Mouse (Mus musculus) C2C12 (cell line): ENCODE measurements around the gene Dhx35.

Experiments
- CEBPB ChIP-seq: IDR thresholded peaks from one replicate; pipeline ENCODE4 v1.6.1; 2011; ENCODE audit warnings: low read depth, mild to moderate bottlenecking, control low read depth, moderate library complexity
- CTCF ChIP-seq: IDR thresholded peaks from one replicate; pipeline ENCODE4 v1.5.1; 2011; ENCODE audit not compliant: control insufficient read depth, insufficient read depth, insufficient read length
- MAX ChIP-seq: IDR thresholded peaks from one replicate; pipeline ENCODE4 v1.6.1; 2011; ENCODE audit warnings: mild to moderate bottlenecking, control low read depth
- USF1 ChIP-seq: IDR thresholded peaks from one replicate; pipeline ENCODE4 v1.6.1; 2011; ENCODE audit warnings: low read depth, mild to moderate bottlenecking, control low read depth, moderate library complexity

DNA sequence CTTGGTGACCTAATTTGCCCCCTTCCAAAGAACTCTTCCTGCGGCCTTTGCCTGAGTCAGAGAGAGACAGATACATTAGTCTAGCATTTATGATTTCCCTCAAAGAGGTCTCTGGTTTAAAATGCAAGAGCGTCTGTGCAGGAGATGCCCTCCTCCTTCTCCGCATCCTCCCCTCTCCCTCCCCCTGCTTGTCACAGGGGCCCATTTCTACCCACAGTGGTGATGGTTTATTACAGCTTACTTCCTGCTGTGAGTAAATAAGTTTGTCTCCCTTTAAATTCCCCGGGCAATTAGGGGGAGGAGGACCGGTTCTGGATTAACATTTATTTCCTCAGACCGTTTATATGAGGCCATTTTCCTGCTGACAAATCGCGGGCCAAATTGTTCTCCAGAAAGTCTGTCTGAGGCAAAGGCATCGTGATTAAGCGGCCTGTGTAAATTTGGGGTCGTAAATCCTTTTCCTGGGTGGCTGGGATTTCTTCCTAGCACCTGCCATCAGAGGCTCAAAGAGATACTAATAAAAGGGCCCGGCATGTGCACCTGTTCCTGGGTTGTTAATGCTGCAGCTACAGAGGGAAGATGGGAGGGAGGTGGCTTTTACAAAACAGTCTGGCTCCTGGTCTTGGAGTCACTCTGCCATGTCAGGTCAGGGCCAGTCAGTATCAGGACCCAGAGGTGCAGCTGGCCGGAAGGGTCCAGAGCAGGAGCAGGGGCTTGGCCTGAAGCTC lies 104.0 kb downstream of the Dhx35 start:
- TF ChIP-seq USF1 (no peak), CTCF (no peak), MAX (no peak), CEBPB (no peak)
